Mouse (Mus musculus): ENCODE measurements at regions not wholly inside any gene's neighbourhood (a gene's known extent, or its start where the extent isn't known, plus 50 kb on each side); places are given as distances from the start of the nearest gene placed in this dataset.

DNA sequence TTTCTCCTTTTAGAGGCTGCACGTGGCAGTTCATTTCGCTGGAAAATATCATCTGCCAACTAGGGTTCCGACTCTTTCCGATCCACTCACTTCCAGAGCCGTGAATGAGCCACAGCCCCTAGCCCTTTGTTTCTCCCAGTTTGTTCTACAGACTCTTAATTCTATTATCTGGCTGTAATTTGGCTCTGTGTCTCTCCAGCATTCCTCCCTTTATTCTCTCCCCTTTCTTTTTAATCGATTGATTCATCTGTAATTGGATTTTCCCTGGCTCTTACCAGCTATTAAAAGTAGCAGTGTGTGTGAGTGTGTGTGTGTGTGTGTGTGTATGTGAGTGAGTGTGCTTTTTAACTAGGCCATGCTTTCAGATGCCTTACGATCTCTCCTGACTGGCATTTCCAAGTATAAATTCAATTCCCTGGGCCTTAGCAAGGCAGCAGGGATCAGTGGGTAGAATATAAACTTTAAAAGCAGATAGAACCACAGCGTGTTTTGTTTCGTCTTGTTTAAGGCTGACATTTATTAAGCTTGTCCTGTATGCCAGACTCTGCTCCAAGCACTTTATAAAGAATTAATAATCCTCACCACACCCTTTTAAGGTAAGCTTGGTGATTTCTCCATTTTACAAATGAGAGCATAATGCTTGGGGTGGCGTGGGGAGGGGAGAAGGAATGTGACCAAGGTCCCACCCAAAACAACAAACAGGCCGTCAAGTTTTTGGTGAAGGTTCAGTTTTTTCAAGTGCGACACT lies 144.1 kb upstream of the Cpeb2 start:
- no peak for TF ChIP-seq CTCF (IDR thresholded peaks at IDR 0.05; ENCODE audit: low read depth)
- no peak overlapping the region for H3K4me3 ChIP-seq (ENCODE audit: low read depth, low read length)
- H3K9ac ChIP-seq = no peak overlapping the region
- no peak overlapping the region for H3K4me2 ChIP-seq (ENCODE audit: low read depth)
- no peaks in the 10 kb centered on the region for H3K36me3 ChIP-seq (ENCODE audit: insufficient read depth)
- ATAC-seq (peak; percentile 53; the same call in 1 of the 2 replicates), DNase-seq (peak; percentile 33)
- 23% methylated on average over 12 of the region's 12 CpGs for WGBS
- no peaks in the 10 kb centered on the region for H3K9me3 ChIP-seq (ENCODE audit: low read length)
- no peak overlapping the region for H3K27ac ChIP-seq (ENCODE audit: low read depth, low read length)
- peaks cover 7% of the 10 kb centered on the region; the same call in 1 of the 2 replicates for H3K4me1 ChIP-seq (ENCODE audit: insufficient read depth)
- H3K27me3 ChIP-seq (ENCODE audit: insufficient read depth, low read length) = no peaks in the 10 kb centered on the region; the same call in 1 of the 2 replicates

DNA sequence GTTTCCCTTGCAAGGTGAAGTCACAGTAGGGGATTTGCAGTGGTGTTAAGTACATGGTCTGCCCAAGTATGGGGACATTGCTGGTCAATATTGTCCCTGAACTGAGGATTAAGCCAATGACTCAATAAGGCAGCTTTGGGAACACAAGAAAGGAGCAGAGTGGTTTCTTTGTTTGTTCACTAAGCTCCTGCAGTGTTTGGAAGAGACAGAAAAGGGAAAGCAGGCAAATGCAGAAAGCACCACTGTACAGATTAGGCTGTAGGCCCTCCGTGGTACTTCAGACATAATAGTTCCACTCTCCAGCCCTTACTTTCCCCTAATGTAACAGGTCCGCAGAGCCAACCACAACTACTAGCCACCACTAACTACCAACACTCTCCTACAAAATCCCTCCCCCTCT lies 143.5 kb upstream of the Cpeb2 start:
- Histone ChIP-seq H3K4me2 (ENCODE audit: low read depth) (no peak overlapping the region), H3K27me3 (ENCODE audit: insufficient read depth, low read length) (no peaks in the 10 kb centered on the region; the same call in 1 of the 2 replicates), H3K27ac (ENCODE audit: low read depth, low read length) (no peak overlapping the region), H3K9me3 (ENCODE audit: low read length) (no peaks in the 10 kb centered on the region), H3K4me1 (ENCODE audit: insufficient read depth) (peaks cover 7% of the 10 kb centered on the region; the same call in 1 of the 2 replicates), H3K36me3 (ENCODE audit: insufficient read depth) (no peaks in the 10 kb centered on the region), H3K4me3 (ENCODE audit: low read depth, low read length) (no peak overlapping the region), H3K9ac (no peak overlapping the region)
- DNase-seq (no peak), ATAC-seq (no peak)
- TF ChIP-seq CTCF (IDR thresholded peaks at IDR 0.05; ENCODE audit: low read depth) = no peak
- WGBS = 24% methylated on average over 2 of the region's 2 CpGs

DNA sequence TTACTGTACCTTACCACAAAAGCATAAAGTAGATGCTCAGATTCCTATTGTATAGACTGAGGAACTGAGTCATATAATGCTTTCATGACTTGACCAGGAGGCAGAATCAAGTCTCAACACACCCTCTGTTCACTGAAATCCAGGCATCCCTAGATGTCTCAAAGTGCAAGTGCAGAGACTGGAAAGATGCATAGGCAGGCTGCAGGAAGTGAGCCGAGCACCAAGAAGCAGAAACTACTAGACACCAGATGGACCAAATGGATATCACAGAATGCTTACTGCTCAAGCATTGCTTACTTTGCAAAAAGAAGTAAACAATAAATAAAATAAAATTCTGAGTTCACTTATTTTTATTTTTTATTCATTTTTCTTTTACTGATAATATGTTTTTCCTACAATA lies 143.0 kb upstream of the Cpeb2 start:
- H3K36me3 ChIP-seq (ENCODE audit: insufficient read depth) = no peaks in the 10 kb centered on the region
- WGBS = 42% methylated on average over 1 of the region's 1 CpGs
- TF ChIP-seq CTCF (IDR thresholded peaks at IDR 0.05; ENCODE audit: low read depth) = no peak
- H3K27me3 ChIP-seq (ENCODE audit: insufficient read depth, low read length) = no peaks in the 10 kb centered on the region; the same call in 1 of the 2 replicates
- H3K9ac ChIP-seq = no peak overlapping the region
- no peaks in the 10 kb centered on the region for H3K9me3 ChIP-seq (ENCODE audit: low read length)
- H3K4me2 ChIP-seq (ENCODE audit: low read depth) = no peak overlapping the region
- no peak for ATAC-seq
- no peak for DNase-seq
- H3K27ac ChIP-seq (ENCODE audit: low read depth, low read length) = no peak overlapping the region
- peaks cover 7% of the 10 kb centered on the region; the same call in 1 of the 2 replicates for H3K4me1 ChIP-seq (ENCODE audit: insufficient read depth)
- H3K4me3 ChIP-seq (ENCODE audit: low read depth, low read length) = no peak overlapping the region

DNA sequence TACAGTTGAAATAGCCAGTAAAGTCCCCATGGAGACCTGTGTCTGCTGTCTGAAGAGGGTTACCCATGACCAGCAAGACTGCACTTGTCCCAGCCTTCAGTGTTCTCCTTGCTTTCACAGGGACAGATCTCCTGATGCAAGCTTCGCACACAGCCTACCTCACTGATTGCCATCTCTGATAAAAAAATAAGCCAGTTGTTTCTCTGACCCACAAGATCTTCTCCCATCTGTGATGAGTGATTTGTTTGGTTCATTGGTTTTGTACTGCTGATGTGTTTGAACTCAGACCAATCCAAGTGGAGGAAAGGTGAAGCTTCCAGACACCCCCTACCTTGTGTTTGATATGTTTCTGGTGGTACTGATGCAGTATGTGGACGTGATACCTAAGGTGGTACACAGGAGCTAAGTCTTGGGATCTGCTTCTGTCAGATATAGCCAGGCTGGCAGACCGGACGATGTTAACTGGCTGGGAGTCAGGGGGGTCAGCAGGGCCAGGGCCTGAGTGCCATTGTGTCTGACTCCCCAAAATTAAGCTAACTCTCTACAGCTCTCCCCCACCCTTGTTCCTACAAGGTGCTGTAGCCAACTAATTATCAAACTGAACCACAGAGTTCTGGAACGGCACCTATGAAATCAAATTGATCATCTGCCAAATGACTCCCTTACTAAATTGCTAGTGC lies 139.2 kb upstream of the Cpeb2 start:
- H3K27ac ChIP-seq (ENCODE audit: low read depth, low read length) = no peak overlapping the region
- H3K9me3 ChIP-seq (ENCODE audit: low read length) = no peaks in the 10 kb centered on the region
- H3K9ac ChIP-seq = no peak overlapping the region
- no peak overlapping the region for H3K4me2 ChIP-seq (ENCODE audit: low read depth)
- no peaks in the 10 kb centered on the region; the same call in 1 of the 2 replicates for H3K27me3 ChIP-seq (ENCODE audit: insufficient read depth, low read length)
- no peak overlapping the region for H3K4me3 ChIP-seq (ENCODE audit: low read depth, low read length)
- H3K36me3 ChIP-seq (ENCODE audit: insufficient read depth) = no peaks in the 10 kb centered on the region
- H3K4me1 ChIP-seq (ENCODE audit: insufficient read depth) = no peaks in the 10 kb centered on the region
- TF ChIP-seq CTCF (IDR thresholded peaks at IDR 0.05; ENCODE audit: low read depth) = no peak
- DNase-seq = no peak
- 71% methylated on average over 5 of the region's 5 CpGs for WGBS
- ATAC-seq = no peak

DNA sequence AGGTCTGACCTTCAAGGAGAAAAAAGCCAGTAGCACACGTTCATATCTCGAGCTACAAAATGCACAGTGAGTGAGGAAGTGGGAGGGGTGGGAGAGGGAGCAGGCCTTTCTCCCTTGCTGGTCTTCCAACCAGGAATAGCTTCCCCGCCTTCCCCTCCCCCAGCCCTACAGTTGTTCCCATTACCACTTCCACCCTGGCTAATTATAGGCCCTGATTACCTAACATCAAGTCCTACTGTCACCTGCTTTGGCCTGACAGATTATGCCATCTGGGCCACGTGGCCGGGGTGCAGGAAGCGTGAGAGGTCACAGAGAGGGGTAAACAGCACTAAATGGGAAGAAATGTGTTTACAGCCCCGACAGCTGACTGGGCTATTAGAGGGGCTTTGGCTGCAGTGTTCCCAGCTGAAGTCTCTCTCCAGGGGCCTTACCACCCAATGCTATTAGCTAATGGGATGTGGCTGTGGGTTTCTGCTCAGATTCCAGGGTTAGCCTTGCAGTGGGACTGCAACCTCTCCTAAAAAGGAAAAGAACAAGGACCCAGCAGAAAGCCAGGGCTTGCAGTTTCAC lies 138.6 kb upstream of the Cpeb2 start:
- no peaks in the 10 kb centered on the region; the same call in 1 of the 2 replicates for H3K27me3 ChIP-seq (ENCODE audit: insufficient read depth, low read length)
- peak; percentile 55 for ATAC-seq
- no peaks in the 10 kb centered on the region for H3K9me3 ChIP-seq (ENCODE audit: low read length)
- no peaks in the 10 kb centered on the region for H3K36me3 ChIP-seq (ENCODE audit: insufficient read depth)
- H3K4me1 ChIP-seq (ENCODE audit: insufficient read depth) = no peaks in the 10 kb centered on the region
- no peak overlapping the region for H3K9ac ChIP-seq
- WGBS = 15% methylated on average over 7 of the region's 7 CpGs
- H3K4me3 ChIP-seq (ENCODE audit: low read depth, low read length) = no peak overlapping the region
- H3K4me2 ChIP-seq (ENCODE audit: low read depth) = no peak overlapping the region
- DNase-seq = no peak
- no peak for TF ChIP-seq CTCF (IDR thresholded peaks at IDR 0.05; ENCODE audit: low read depth)
- H3K27ac ChIP-seq (ENCODE audit: low read depth, low read length) = no peak overlapping the region

DNA sequence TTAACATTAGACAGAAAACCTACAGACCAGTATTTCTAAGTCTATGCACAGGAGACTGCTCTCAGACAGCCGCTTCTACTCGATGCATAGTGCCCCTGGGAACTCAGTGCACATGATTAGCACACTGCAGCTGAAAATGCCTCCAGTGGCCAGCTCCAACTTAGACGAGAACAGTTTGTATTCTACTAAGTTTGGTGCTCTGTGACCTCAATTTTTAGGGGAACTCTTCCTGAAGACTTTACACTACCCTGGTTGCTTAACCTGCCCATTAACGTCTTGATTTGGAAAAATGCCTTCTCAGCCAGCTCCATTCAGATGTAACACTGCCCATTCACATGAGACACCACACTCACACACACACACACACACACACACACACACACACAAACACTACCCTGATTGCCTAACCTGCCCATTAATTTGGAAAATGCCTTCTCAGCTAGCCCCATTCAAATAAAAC lies 130.9 kb upstream of the Cpeb2 start:
- Histone ChIP-seq H3K36me3 (ENCODE audit: insufficient read depth) (no peaks in the 10 kb centered on the region), H3K4me2 (ENCODE audit: low read depth) (no peak overlapping the region), H3K27me3 (ENCODE audit: insufficient read depth, low read length) (no peaks in the 10 kb centered on the region), H3K4me3 (ENCODE audit: low read depth, low read length) (no peak overlapping the region), H3K9ac (no peak overlapping the region), H3K4me1 (ENCODE audit: insufficient read depth) (no peaks in the 10 kb centered on the region), H3K27ac (ENCODE audit: low read depth, low read length) (no peak overlapping the region), H3K9me3 (ENCODE audit: low read length) (no peaks in the 10 kb centered on the region)
- no peak for TF ChIP-seq CTCF (IDR thresholded peaks at IDR 0.05; ENCODE audit: low read depth)
- WGBS = 24% methylated on average over 4 of the region's 4 CpGs
- no peak for ATAC-seq
- no peak for DNase-seq

DNA sequence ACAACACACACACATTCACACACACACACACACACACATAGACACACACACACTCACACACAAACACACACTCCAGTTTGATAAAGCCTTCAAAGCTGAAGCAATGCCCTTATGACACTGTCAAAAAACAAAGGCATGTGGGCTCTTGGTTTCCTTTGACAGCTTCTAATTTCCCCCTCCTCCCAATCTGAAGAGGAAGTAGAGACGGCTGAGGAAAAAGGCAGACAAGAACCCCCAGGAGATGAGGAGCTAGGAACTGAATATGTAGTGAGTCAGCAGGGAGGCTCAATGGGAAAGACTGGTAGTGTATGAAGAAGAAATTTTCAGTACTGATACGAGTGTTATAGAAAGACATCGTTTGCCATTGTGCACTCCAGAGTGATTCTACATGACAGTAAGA lies 130.4 kb upstream of the Cpeb2 start:
- Histone ChIP-seq H3K9me3 (ENCODE audit: low read length) (no peaks in the 10 kb centered on the region), H3K9ac (no peak overlapping the region), H3K4me2 (ENCODE audit: low read depth) (no peak overlapping the region), H3K36me3 (ENCODE audit: insufficient read depth) (no peaks in the 10 kb centered on the region), H3K4me1 (ENCODE audit: insufficient read depth) (no peaks in the 10 kb centered on the region), H3K27me3 (ENCODE audit: insufficient read depth, low read length) (no peaks in the 10 kb centered on the region), H3K4me3 (ENCODE audit: low read depth, low read length) (no peak overlapping the region), H3K27ac (ENCODE audit: low read depth, low read length) (no peak overlapping the region)
- no peak for TF ChIP-seq CTCF (IDR thresholded peaks at IDR 0.05; ENCODE audit: low read depth)
- DNase-seq = no peak
- peak; percentile 29; the same call in 1 of the 2 replicates for ATAC-seq
- WGBS = 55% methylated on average over 3 of the region's 3 CpGs

All from forebrain, postnatal 0 days (tissue).